Mouse (Mus musculus): ENCODE data around the gene Cyp1b1. TPM values are rescaled to one million over a fixed set of nuclear protein-coding genes. Genes with fewer than 3 reads are reported as not detected.

Gene Cyp1b1
- polyA plus RNA-seq, 1 experiment from 2014 or later, result 3.9 TPM

GRCm38 (mm10) chr17:79711944-79712343, 2.9 kb downstream of the Cyp1b1 start:
- Histone ChIP-seq H3K4me2 (no peak overlapping the region), H3K9me3 (no peaks in the 10 kb centered on the region), H3K4me1 (peaks cover 36% of the 10 kb centered on the region), H3K4me3 (replicated peaks) (no peak overlapping the region), H3K36me3 (replicated peaks) (no peaks in the 10 kb centered on the region), H3K9ac (no peak overlapping the region), H3K27me3 (peaks cover 63% of the 10 kb centered on the region), H3K27ac (no peak overlapping the region)
- ATAC-seq (ENCODE audit: low FRiP score), result no peak
- WGBS, result 5% methylated on average over 6 of the region's 6 CpGs

- H3K36me3 ChIP-seq (replicated peaks), result no peaks in the 10 kb centered on the region
- no peak overlapping the region for H3K4me2 ChIP-seq
- WGBS, result 7% methylated on average over 15 of the region's 15 CpGs
- no peak overlapping the region for H3K9ac ChIP-seq
- no peak for ATAC-seq (ENCODE audit: low FRiP score)
- H3K4me3 ChIP-seq (replicated peaks), result no peak overlapping the region
- no peaks in the 10 kb centered on the region for H3K9me3 ChIP-seq
- H3K4me1 ChIP-seq, result peaks cover 30% of the 10 kb centered on the region
- peaks cover 54% of the 10 kb centered on the region for H3K27me3 ChIP-seq
- H3K27ac ChIP-seq, result no peak overlapping the region
These were observed 4.5 kb downstream of the Cyp1b1 start for GRCm38 (mm10) chr17:79710246-79710842.

- Histone ChIP-seq H3K27ac (no peak overlapping the region), H3K9me3 (no peaks in the 10 kb centered on the region), H3K4me3 (replicated peaks) (no peak overlapping the region), H3K36me3 (replicated peaks) (no peaks in the 10 kb centered on the region), H3K4me1 (peaks cover 24% of the 10 kb centered on the region), H3K4me2 (no peak overlapping the region), H3K9ac (no peak overlapping the region), H3K27me3 (peaks cover 48% of the 10 kb centered on the region)
- ATAC-seq (ENCODE audit: low FRiP score), result no peak
- WGBS, result 37% methylated on average over 1 of the region's 1 CpGs
These were observed 5.1 kb downstream of the Cyp1b1 start for GRCm38 (mm10) chr17:79709718-79710117.

GRCm38 (mm10) chr17:79708168-79708567, 6.7 kb downstream of the Cyp1b1 start:
- under 1% methylated on average over 7 of the region's 7 CpGs for WGBS
- H3K36me3 ChIP-seq (replicated peaks), result no peaks in the 10 kb centered on the region
- no peak overlapping the region for H3K4me2 ChIP-seq
- ATAC-seq (ENCODE audit: low FRiP score), result no peak
- H3K27ac ChIP-seq, result no peak overlapping the region
- no peaks in the 10 kb centered on the region for H3K9me3 ChIP-seq
- peaks cover 8% of the 10 kb centered on the region for H3K4me1 ChIP-seq
- no peak overlapping the region for H3K4me3 ChIP-seq (replicated peaks)
- H3K27me3 ChIP-seq, result peaks cover 32% of the 10 kb centered on the region
- no peak overlapping the region for H3K9ac ChIP-seq

- no peak overlapping the region for H3K4me2 ChIP-seq
- H3K9ac ChIP-seq, result no peak overlapping the region
- H3K27ac ChIP-seq, result no peak overlapping the region
- H3K36me3 ChIP-seq (replicated peaks), result no peaks in the 10 kb centered on the region
- peaks cover 17% of the 10 kb centered on the region for H3K27me3 ChIP-seq
- H3K4me1 ChIP-seq, result peaks cover 6% of the 10 kb centered on the region
- WGBS, result 76% methylated on average over 9 of the region's 9 CpGs
- no peaks in the 10 kb centered on the region for H3K9me3 ChIP-seq
- no peak overlapping the region for H3K4me3 ChIP-seq (replicated peaks)
- ATAC-seq (ENCODE audit: low FRiP score), result no peak
These were observed 9.0 kb downstream of the Cyp1b1 start for GRCm38 (mm10) chr17:79705671-79706455.

- 89% methylated on average over 5 of the region's 5 CpGs for WGBS
- no peaks in the 10 kb centered on the region for H3K9me3 ChIP-seq
- H3K4me3 ChIP-seq (replicated peaks), result no peak overlapping the region
- no peaks in the 10 kb centered on the region for H3K27me3 ChIP-seq
- no peak overlapping the region for H3K27ac ChIP-seq
- H3K4me2 ChIP-seq, result no peak overlapping the region
- H3K4me1 ChIP-seq, result no peaks in the 10 kb centered on the region
- H3K9ac ChIP-seq, result no peak overlapping the region
- no peak for ATAC-seq (ENCODE audit: low FRiP score)
- no peaks in the 10 kb centered on the region for H3K36me3 ChIP-seq (replicated peaks)
These were observed 14.0 kb downstream of the Cyp1b1 start for GRCm38 (mm10) chr17:79700871-79701270.

GRCm38 (mm10) chr17:79699197-79699596, 15.7 kb downstream of the Cyp1b1 start:
- Histone ChIP-seq H3K4me2 (no peak overlapping the region), H3K4me1 (no peaks in the 10 kb centered on the region), H3K27me3 (no peaks in the 10 kb centered on the region; the same call in 1 of the 2 replicates), H3K9me3 (no peaks in the 10 kb centered on the region), H3K36me3 (replicated peaks) (no peaks in the 10 kb centered on the region), H3K4me3 (replicated peaks) (no peak overlapping the region), H3K27ac (no peak overlapping the region), H3K9ac (no peak overlapping the region)
- whole genome bisulfite sequencing, result 24% methylated on average over 1 of the region's 1 CpGs
- no peak for ATAC-seq (ENCODE audit: low FRiP score)

- H3K9ac ChIP-seq, result no peak overlapping the region
- H3K4me3 ChIP-seq (replicated peaks), result no peak overlapping the region
- H3K4me1 ChIP-seq, result no peaks in the 10 kb centered on the region
- no peaks in the 10 kb centered on the region for H3K36me3 ChIP-seq (replicated peaks)
- H3K27me3 ChIP-seq, result no peaks in the 10 kb centered on the region; the same call in 1 of the 2 replicates
- no peak for ATAC-seq (ENCODE audit: low FRiP score)
- WGBS, result 89% methylated on average over 6 of the region's 6 CpGs
- H3K4me2 ChIP-seq, result no peak overlapping the region
- H3K27ac ChIP-seq, result no peak overlapping the region
- no peaks in the 10 kb centered on the region for H3K9me3 ChIP-seq
These were observed 19.3 kb downstream of the Cyp1b1 start for GRCm38 (mm10) chr17:79695541-79695940.

GRCm38 (mm10) chr17:79695106-79695505, 19.8 kb downstream of the Cyp1b1 start:
- Histone ChIP-seq H3K9me3 (no peaks in the 10 kb centered on the region), H3K27ac (no peak overlapping the region), H3K27me3 (no peaks in the 10 kb centered on the region; the same call in 1 of the 2 replicates), H3K4me3 (replicated peaks) (no peak overlapping the region), H3K9ac (no peak overlapping the region), H3K4me1 (no peaks in the 10 kb centered on the region), H3K4me2 (no peak overlapping the region), H3K36me3 (replicated peaks) (no peaks in the 10 kb centered on the region)
- 87% methylated on average over 4 of the region's 4 CpGs for WGBS
- ATAC-seq (ENCODE audit: low FRiP score), result no peak

- Histone ChIP-seq H3K36me3 (replicated peaks) (no peaks in the 10 kb centered on the region), H3K9me3 (no peaks in the 10 kb centered on the region), H3K27ac (no peak overlapping the region), H3K9ac (no peak overlapping the region), H3K27me3 (no peaks in the 10 kb centered on the region), H3K4me3 (replicated peaks) (no peak overlapping the region), H3K4me2 (no peak overlapping the region), H3K4me1 (no peaks in the 10 kb centered on the region)
- ATAC-seq (ENCODE audit: low FRiP score), result no peak
- 76% methylated on average over 2 of the region's 2 CpGs for WGBS
These were observed 44.0 kb downstream of the Cyp1b1 start for GRCm38 (mm10) chr17:79670837-79671236.

GRCm38 (mm10) chr17:79664106-79664417, 50.8 kb downstream of the Cyp1b1 start:
- Histone ChIP-seq H3K4me1 (no peaks in the 10 kb centered on the region), H3K4me3 (replicated peaks) (no peak overlapping the region), H3K4me2 (no peak overlapping the region), H3K9me3 (no peaks in the 10 kb centered on the region), H3K27ac (no peak overlapping the region), H3K9ac (no peak overlapping the region), H3K27me3 (0 out of 2 replicates have a peak, but pooled peaks cover 3% of the 10 kb centered on the region), H3K36me3 (replicated peaks) (no peaks in the 10 kb centered on the region)
- no peak for ATAC-seq (ENCODE audit: low FRiP score)
- 88% methylated on average over 2 of the region's 2 CpGs for WGBS

GRCm38 (mm10) chr17:79663393-79664105, 51.3 kb downstream of the Cyp1b1 start:
- H3K4me1 ChIP-seq, result no peaks in the 10 kb centered on the region
- H3K4me3 ChIP-seq (replicated peaks), result no peak overlapping the region
- H3K9ac ChIP-seq, result no peak overlapping the region
- H3K9me3 ChIP-seq, result no peaks in the 10 kb centered on the region
- H3K4me2 ChIP-seq, result no peak overlapping the region
- H3K27ac ChIP-seq, result no peak overlapping the region
- 24% methylated on average over 3 of the region's 3 CpGs for WGBS
- ATAC-seq (ENCODE audit: low FRiP score), result peak; percentile 23; the same call in 1 of the 2 replicates
- 0 out of 2 replicates have a peak, but pooled peaks cover 3% of the 10 kb centered on the region for H3K27me3 ChIP-seq
- H3K36me3 ChIP-seq (replicated peaks), result no peaks in the 10 kb centered on the region
